Mouse (Mus musculus): ENCODE measurements around the gene Thrap3.

The Thrap3 gene

DNA sequence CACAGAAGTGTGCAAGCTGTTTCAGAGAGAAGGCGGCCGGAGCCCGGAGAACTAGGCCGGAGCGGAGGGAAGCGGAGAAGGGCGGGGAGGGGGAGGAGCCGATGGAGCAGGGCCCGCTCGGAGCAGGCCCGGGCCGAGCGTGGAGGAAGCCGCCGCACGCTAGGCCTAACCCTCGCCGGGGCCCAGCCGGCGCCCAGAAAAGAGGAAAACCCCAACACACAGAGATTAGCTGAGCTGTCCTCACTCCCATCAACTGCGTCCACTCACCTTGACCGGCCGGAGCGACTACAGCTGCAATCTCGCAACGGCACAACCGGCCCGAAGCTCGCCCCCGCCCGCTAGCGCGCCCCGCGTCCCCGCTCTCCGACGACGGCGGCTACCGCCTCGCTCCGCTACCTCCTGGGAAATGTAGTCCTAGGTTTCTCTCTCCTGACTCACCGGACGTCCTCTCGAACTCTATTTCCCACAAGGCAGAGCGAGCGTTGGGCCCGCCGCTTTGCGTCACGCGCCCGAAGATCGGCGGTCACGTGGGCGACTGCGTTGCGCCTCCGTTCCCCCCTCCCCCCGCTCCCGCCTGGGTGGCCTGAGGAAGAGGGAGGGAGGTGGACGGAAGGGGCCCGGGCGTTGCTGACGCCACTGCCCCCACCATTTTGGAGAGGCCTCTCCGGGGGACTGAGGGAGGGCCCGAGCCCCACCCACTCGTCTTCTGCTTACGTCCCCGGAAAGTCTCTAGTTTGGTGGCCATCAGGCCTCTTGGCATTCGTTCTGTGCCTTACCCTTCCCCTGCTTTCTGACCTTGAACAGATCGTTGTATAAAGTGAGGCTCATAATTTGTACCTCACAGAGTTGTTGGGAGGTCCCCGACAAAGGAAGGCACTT lies at the start of gene Thrap3:
Thrap3 (minus strand) TSS at position 458 of the 879 bp plus-strand sequence.
- DNase-seq (ENCODE audit: low spot score): peak; percentile 99

- DNase-seq (ENCODE audit: low spot score): peak; percentile 77
Measured at GRCm38 (mm10) chr4:126251655-126252254, 49.2 kb upstream of the Thrap3 start.

- DNase-seq (ENCODE audit: low spot score): no peak
Measured at GRCm38 (mm10) chr4:126250659-126251058, 48.1 kb upstream of the Thrap3 start.

GRCm38 (mm10) chr4:126248261-126248868 lies 45.8 kb upstream of the Thrap3 start:
- no peak for DNase-seq (ENCODE audit: low spot score)

DNA sequence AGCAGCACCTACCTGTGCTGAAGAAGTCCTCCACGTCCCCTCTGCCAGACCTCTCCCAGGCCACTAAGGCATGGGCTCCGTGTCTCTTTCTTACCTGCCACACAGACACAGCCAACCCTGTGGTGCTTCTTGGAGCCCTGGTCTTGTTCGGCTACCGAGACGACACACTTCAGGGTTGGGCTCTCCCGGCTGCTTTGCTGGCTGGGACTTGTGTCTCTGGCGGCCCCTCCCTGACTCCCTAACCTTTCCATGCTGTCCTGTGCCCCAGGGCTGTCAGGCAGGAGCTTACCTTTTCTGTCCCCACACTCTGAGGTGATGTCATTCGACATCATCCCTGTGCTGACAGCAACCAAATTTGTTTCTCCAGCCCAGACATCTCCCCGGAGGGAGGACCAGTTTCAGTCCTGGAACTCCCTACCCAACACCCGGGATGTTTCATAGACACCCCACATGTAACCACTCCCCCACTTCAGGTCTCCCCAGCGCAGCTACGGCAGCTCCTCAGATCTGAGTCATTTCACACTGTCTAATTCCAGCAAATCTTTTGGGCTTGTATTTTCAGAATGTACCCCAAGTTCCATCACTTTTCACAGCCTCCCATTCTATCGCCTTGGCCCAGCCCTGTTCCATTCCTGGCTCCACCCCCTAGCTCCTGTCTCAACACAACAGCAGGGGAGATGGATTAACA lies 43.8 kb upstream of the Thrap3 start:
- DNase-seq (ENCODE audit: low spot score): no peak

- DNase-seq (ENCODE audit: low spot score): no peak
Measured at GRCm38 (mm10) chr4:126242510-126242909, 40.0 kb upstream of the Thrap3 start.

DNA sequence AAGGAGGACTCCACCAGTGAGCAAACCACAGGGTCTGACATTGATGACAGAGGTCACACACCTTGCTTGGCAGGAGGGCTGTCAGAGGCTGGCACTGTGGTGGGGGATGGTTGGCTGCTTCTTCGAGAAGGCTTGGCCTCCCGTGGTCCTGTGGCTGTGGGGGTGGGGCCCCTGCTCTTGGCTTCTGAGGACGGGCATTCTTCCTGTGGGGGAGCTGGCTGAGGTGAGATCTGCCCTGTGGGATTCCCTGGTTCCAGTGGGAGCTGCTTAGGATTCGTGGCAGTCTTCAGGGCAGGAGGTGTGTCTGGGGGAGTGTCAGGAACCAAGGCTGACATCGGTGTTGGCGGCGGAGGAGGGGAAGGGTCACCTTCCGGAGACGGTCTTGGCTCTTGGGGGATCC lies 39.4 kb upstream of the Thrap3 start:
- DNase-seq (ENCODE audit: low spot score): no peak

DNA sequence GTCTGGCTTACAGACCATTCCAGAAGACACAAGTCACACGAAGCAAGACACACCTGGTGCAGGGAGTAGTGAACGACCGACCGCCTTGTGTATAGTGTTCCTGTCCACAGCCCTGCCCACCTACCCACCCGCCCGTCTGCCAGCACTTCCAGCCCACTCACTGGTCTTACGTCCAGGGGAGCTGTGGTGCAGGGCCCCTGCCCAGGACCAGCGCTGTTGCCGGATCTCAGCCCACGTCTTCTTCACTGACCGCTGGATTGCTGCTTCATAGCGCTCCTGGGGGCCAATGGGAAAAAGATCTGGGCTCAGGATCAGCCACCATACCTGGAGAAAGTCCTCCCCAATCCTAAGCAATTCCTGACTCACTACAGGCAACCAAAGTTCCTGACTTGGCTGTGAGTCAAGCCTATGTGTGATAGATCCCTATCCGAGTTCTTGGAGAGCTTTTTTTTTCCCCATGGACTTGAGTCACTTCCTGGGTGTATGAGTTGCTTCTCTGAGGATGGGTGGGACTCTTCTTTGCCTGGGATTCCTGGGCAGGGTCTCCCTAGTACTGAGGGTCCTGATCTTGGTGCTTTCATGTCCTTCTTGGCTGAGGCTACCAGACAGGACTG lies 37.4 kb upstream of the Thrap3 start:
- DNase-seq (ENCODE audit: low spot score): no peak

GRCm38 (mm10) chr4:126237721-126238242 lies 35.2 kb upstream of the Thrap3 start:
- DNase-seq (ENCODE audit: low spot score): peak; percentile 71

DNA sequence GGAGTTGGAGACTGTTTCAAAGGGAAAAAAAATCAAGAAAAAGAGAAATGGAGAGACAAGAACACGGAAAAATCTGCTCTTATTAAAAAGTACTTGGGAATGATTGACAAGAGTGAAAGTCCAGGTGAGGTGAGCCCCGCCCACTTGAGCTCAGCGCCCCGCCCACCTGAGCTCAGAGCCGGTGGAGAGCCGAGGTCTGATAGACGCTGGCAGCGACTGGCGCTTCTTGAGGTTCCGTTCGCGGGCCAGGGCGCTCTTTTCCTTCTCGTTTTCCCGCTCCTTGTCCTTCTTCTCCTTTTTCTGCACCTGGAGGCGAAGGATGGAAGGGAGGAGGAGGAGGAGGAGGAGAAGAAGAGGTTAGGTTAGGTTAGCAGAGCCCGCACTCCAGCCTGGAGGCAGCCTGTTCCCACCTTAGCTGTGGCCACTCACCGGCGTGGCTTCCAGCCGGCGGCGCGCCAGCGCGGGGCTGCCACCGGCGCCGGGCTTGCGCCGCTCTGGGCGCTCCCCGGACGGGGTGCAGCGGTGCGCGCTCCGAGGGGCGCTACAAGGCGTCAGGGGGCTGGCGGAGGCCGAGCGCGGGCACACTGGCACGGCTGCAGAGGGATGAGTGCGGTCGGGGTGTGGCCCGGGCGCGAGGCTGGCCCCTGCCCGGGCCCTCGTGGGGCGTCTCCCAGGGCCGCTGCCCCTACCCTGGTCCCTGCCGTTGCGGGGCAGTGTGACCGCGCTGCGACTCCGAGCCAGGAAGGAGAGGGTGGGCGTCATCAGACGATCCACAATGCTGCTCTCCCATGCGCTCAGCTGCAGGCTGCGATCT lies 34.1 kb upstream of the Thrap3 start:
- peak; percentile 71 for DNase-seq (ENCODE audit: low spot score)

DNA sequence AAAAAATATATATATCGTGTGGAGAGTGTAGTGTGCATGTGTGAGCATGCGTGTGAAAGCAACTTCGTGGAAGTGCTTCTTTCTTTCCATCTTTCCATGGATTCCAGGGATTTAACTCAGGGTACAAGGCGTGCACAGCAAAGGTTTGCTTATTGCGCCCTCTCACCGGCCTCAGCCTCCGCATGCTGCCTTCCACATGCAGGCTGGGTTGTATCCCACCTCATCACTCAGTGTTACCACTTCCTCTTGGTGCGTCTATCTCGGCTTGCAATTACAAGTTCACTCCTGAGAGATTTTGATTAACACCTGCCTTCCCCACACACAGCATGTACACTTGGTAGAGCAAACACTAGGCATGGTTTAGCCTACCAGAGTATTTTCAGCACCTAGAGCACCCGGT lies 32.6 kb upstream of the Thrap3 start:
- DNase-seq (ENCODE audit: low spot score): no peak

- peak; percentile 70 for DNase-seq (ENCODE audit: low spot score)
Measured at GRCm38 (mm10) chr4:126234496-126235175, 32.1 kb upstream of the Thrap3 start.

GRCm38 (mm10) chr4:126233676-126234308 lies 31.2 kb upstream of the Thrap3 start:
- no peak for DNase-seq (ENCODE audit: low spot score)

- DNase-seq (ENCODE audit: low spot score): no peak
Measured at GRCm38 (mm10) chr4:126229900-126230299, 27.3 kb upstream of the Thrap3 start.

GRCm38 (mm10) chr4:126228144-126228543 lies 25.6 kb upstream of the Thrap3 start:
- DNase-seq (ENCODE audit: low spot score): no peak

GRCm38 (mm10) chr4:126227077-126227761 lies 24.7 kb upstream of the Thrap3 start:
- peak; percentile 93 for DNase-seq (ENCODE audit: low spot score)

DNA sequence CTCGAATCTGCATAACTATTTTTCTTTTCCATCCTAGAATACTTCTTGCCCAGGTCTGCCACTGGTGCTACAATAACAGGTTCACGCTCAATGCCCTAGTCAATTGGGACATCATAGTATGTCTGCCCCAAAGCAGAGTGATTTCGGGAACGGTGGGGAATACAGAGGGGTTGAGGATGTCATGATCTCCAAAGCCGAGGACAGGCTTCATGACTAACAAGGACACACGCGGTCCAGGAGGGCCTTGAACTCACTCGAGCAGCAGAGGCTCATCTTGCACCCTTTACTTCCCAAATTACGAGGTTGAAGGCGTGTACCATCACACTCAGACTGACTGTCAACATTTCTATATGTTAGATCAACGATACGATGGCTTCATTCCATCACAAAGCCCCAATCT lies 24.1 kb upstream of the Thrap3 start:
- DNase-seq (ENCODE audit: low spot score): no peak

DNA sequence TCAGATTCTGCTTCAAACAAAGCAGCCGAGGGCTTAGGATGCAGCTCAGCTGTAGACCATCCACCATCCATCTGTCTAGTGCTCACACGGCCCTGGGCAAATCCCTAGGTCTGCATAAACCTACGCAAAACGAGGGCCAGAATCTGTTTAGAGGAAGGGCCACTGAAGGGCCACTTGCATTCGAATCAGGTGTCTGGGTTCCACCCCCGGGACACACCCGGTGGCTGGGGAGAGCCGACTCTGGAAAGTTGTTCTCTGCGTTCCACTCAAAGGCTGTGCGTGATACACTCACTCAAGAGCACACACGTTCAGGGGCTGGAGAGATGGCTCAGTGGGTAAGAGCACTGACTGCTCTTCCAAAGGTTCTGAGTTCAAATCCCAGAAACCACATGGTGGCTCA lies 20.1 kb upstream of the Thrap3 start:
- no peak for DNase-seq (ENCODE audit: low spot score)

DNA sequence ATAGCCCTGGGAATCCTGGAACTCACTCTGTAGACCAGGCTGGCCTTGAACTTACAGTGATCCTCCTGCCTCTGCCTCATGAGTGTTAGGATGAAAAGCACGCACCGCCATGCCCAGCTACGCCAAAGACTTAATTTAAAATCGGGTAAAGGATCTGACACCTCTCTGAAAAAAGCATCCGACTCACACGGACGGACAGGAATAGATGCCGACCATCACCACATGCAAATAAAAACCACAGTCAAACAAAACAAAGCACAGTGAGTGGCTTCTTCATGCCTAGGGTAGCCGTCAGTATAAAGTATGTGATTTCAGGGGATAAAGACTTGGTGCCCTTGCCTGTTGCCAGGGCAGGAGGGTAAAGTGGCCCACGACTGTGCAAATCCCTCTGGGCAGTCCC lies 17.5 kb upstream of the Thrap3 start:
- DNase-seq (ENCODE audit: low spot score): no peak
